ENCODE assay signal across 20 mouse cellular contexts in the genomic region with DNA sequence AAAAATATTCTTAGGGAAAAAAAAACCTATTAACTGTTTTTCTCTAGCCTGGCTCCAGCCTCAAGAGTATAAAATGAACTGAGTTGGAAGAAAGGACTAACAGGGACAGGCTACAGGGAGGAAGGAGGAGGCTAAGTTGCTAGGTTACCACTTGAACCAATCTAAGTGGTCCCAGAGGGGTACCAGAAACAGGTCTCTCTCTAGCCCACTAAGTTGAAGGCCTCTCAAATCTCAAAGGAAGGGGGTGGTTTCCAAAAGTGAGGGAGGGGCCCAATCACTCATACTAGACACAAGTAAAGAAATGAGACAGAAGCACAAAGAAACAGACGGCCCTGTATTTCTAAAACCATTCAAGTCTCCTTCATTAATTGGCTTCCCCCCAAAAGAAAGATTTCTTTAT. TPM values are rescaled to one million over a fixed set of nuclear protein-coding genes. Genes with fewer than 3 reads are reported as not detected.
DNase-seq lines count a peak whose midpoint lies in the region; ATAC-seq lines count a peak whose summit lies in the region.
"Had no signal": no experiment of that assay in that cellular context is flagged by ENCODE, and none has a peak within 500 bp of the region (broad histone marks: within the 10 kb centered on the region; RNA-seq: fewer than 3 reads in every experiment).

No protein-coding gene starts in this region.

- no peaks in the 10 kb centered on the region for H3K27me3 ChIP-seq in forebrain, embryonic 11.5 days (ENCODE audit: control insufficient read depth, insufficient read depth, low read length)
- H3K27me3 ChIP-seq in hindbrain, embryonic 16.5 days (replicated peaks; ENCODE audit: control insufficient read depth, insufficient read depth, low read length), result no peaks in the 10 kb centered on the region
- H3K27me3 ChIP-seq: embryonic facial prominence, embryonic 13.5 days; heart, embryonic 15.5 days; hindbrain, embryonic 15.5 days; limb, embryonic 15.5 days had no signal

- H3K4me3 ChIP-seq in forebrain, embryonic 11.5 days (ENCODE audit: low read depth, low read length), result no peak overlapping the region
- H3K4me3 ChIP-seq in hindbrain, embryonic 16.5 days (ENCODE audit: low read length), result no peak overlapping the region
- H3K4me3 ChIP-seq: embryonic facial prominence, embryonic 13.5 days; heart, adult 2 months; heart, embryonic 15.5 days; hindbrain, embryonic 15.5 days; limb, embryonic 15.5 days; megakaryocyte, embryonic 14.5 days had no signal

- DNase-seq in retina, postnatal 1 day, result peak; percentile 2
- DNase-seq in retina, embryonic 14.5 days (ENCODE audit: low spot score), result no peak
- no peak for DNase-seq in forebrain, embryonic 11.5 days (ENCODE audit: low spot score)
- DNase-seq in urinary bladder, adult 2 months (ENCODE audit: low spot score), result no peak
- no peak for DNase-seq in adrenal gland, adult 8-10 months
- no peak for DNase-seq in kidney, adult 18-20 months
- DNase-seq: cerebellum, postnatal 14 days; heart, adult 2 months; kidney, adult 8-10 months; kidney, postnatal 25 days; liver, postnatal 0 days; lung, postnatal 14 days; right cerebral cortex, postnatal 14 days had no signal

- H3K27ac ChIP-seq in forebrain, embryonic 11.5 days (ENCODE audit: low read depth, low read length), result peak overlapping the region; percentile 50; the same call in 1 of the 2 replicates
- no peak overlapping the region for H3K27ac ChIP-seq in hindbrain, embryonic 16.5 days (ENCODE audit: low read depth, low read length)
- H3K27ac ChIP-seq: embryonic facial prominence, embryonic 13.5 days; heart, adult 2 months; heart, embryonic 15.5 days; hindbrain, embryonic 15.5 days; limb, embryonic 15.5 days had no signal

- H3K4me1 ChIP-seq in forebrain, embryonic 11.5 days (replicated peaks; ENCODE audit: control insufficient read depth, insufficient read depth, low read length), result no peaks in the 10 kb centered on the region
- no peaks in the 10 kb centered on the region for H3K4me1 ChIP-seq in hindbrain, embryonic 16.5 days (ENCODE audit: control insufficient read depth, insufficient read depth, low read depth, low read length)
- H3K4me1 ChIP-seq: embryonic facial prominence, embryonic 13.5 days; heart, embryonic 15.5 days; hindbrain, embryonic 15.5 days; limb, embryonic 15.5 days had no signal

- WGBS in forebrain, embryonic 11.5 days, result 20% methylated on average over 1 of the region's 1 CpGs
- 45% methylated on average over 1 of the region's 1 CpGs for WGBS in hindbrain, embryonic 16.5 days

- no peaks in the 10 kb centered on the region for H3K9me3 ChIP-seq in forebrain, embryonic 11.5 days (ENCODE audit: control insufficient read depth, low read length)
- no peaks in the 10 kb centered on the region for H3K9me3 ChIP-seq in hindbrain, embryonic 16.5 days (ENCODE audit: control insufficient read depth, low read length)
- H3K9me3 ChIP-seq: embryonic facial prominence, embryonic 13.5 days; G1E; heart, embryonic 15.5 days; hindbrain, embryonic 15.5 days; limb, embryonic 15.5 days; megakaryocyte, embryonic 14.5 days had no signal

- ATAC-seq in forebrain, embryonic 11.5 days (replicated peaks; ENCODE audit: low FRiP score), result peak; percentile 94
- 0 out of 2 replicates have a peak, but pooled peaks have one; percentile 58 for ATAC-seq in hindbrain, embryonic 16.5 days
- ATAC-seq: liver, postnatal 0 days had no signal

- H3K4me2 ChIP-seq in forebrain, embryonic 11.5 days (ENCODE audit: low read depth, low read length, severe bottlenecking), result no peak overlapping the region
- H3K4me2 ChIP-seq in hindbrain, embryonic 16.5 days (ENCODE audit: low read length), result no peak overlapping the region
- H3K4me2 ChIP-seq: embryonic facial prominence, embryonic 13.5 days; heart, embryonic 15.5 days; hindbrain, embryonic 15.5 days; limb, embryonic 15.5 days had no signal

- no peak overlapping the region for H3K9ac ChIP-seq in forebrain, embryonic 11.5 days (ENCODE audit: low read length)
- no peak overlapping the region for H3K9ac ChIP-seq in hindbrain, embryonic 16.5 days (ENCODE audit: low read depth, low read length)
- H3K9ac ChIP-seq: embryonic facial prominence, embryonic 13.5 days; heart, embryonic 15.5 days; hindbrain, embryonic 15.5 days; limb, embryonic 15.5 days; liver, postnatal 0 days had no signal

- H3K36me3 ChIP-seq in forebrain, embryonic 11.5 days (ENCODE audit: control insufficient read depth, insufficient read depth, low read length), result no peaks in the 10 kb centered on the region
- H3K36me3 ChIP-seq in hindbrain, embryonic 16.5 days (ENCODE audit: control insufficient read depth, insufficient read depth, low read length), result peaks cover 2% of the 10 kb centered on the region; the same call in 1 of the 2 replicates
- H3K36me3 ChIP-seq: heart, embryonic 15.5 days; hindbrain, embryonic 15.5 days had no signal

RNA-seq across cellular contexts. Expression of a gene that starts 23.7 kb away (rescaled TPM):
- 0.67 and 0.80 TPM in 2 replicates for polyA plus RNA-seq in forebrain, embryonic 11.5 days (2014; fragmentation: Nextera tagmentation; extraction: Ambion mirVana)
- polyA plus RNA-seq in hindbrain, embryonic 16.5 days (2015; fragmentation: Nextera tagmentation; extraction: Ambion mirVana), result 1.2 and 1.4 TPM in 2 replicates
- polyA plus RNA-seq in urinary bladder, adult 2 months (2012; rRNA removed), result 2.9 and 3.0 TPM in 2 replicates
- total RNA-seq in adrenal gland, adult 8-10 months (2022), result 1 to 10 TPM; 1.6 to 2.4 (median 2.1) TPM

RNA-seq across cellular contexts. Expression of a gene that starts 38.8 kb away (rescaled TPM):
- 4.0 and 4.2 TPM in 2 replicates for polyA plus RNA-seq in forebrain, embryonic 11.5 days (2014; fragmentation: Nextera tagmentation; extraction: Ambion mirVana)
- 6.6 and 9.1 TPM in 2 replicates for polyA plus RNA-seq in hindbrain, embryonic 16.5 days (2015; fragmentation: Nextera tagmentation; extraction: Ambion mirVana)
- 38.5 and 39.0 TPM in 2 replicates for polyA plus RNA-seq in urinary bladder, adult 2 months (2012; rRNA removed)
- total RNA-seq in adrenal gland, adult 8-10 months (2022), result 10 to 100 TPM; 18.7 to 21.9 (median 20.2) TPM
